Mouse (Mus musculus): ENCODE data around the gene Ptpa.
A peak's percentile ranks its signal among the peaks of the same experiment; 100 is the strongest.

Ptpa gene

GRCm38 (mm10) chr2:30463341-30463761, 47.5 kb downstream of the Ptpa start:
- no peak for DNase-seq (ENCODE audit: low read depth, low spot score)

GRCm38 (mm10) chr2:30463904-30464330, 48.1 kb downstream of the Ptpa start:
- peak; percentile 47 for DNase-seq (ENCODE audit: low read depth, low spot score)

GRCm38 (mm10) chr2:30464411-30464810, 48.6 kb downstream of the Ptpa start:
- no peak for DNase-seq (ENCODE audit: low read depth, low spot score)

GRCm38 (mm10) chr2:30466787-30467186, 50.9 kb downstream of the Ptpa start:
- no peak for DNase-seq (ENCODE audit: low read depth, low spot score)

GRCm38 (mm10) chr2:30469009-30469408, 53.2 kb downstream of the Ptpa start:
- no peak for DNase-seq (ENCODE audit: low read depth, low spot score)

GRCm38 (mm10) chr2:30469796-30470142, 53.9 kb downstream of the Ptpa start:
- peak; percentile 36 for DNase-seq (ENCODE audit: low read depth, low spot score)

- no peak for DNase-seq (ENCODE audit: low read depth, low spot score)
Observed at GRCm38 (mm10) chr2:30470143-30470946, 54.5 kb downstream of the Ptpa start.

GRCm38 (mm10) chr2:30471051-30471450, 55.2 kb downstream of the Ptpa start:
- no peak for DNase-seq (ENCODE audit: low read depth, low spot score)

GRCm38 (mm10) chr2:30471795-30472720, 56.2 kb downstream of the Ptpa start:
- no peak for DNase-seq (ENCODE audit: low read depth, low spot score)

GRCm38 (mm10) chr2:30472731-30473351, 57.0 kb downstream of the Ptpa start:
- DNase-seq (ENCODE audit: low read depth, low spot score), result no peak

- DNase-seq (ENCODE audit: low read depth, low spot score), result no peak
Observed at GRCm38 (mm10) chr2:30473431-30474031, 57.7 kb downstream of the Ptpa start.

GRCm38 (mm10) chr2:30474039-30474438, 58.2 kb downstream of the Ptpa start, which contains the start of gene Ier5l:
Gene Ier5l (minus strand): TSS chr2:30474219.
- DNase-seq (ENCODE audit: low read depth, low spot score), result no peak

- DNase-seq (ENCODE audit: low read depth, low spot score), result no peak
Observed at GRCm38 (mm10) chr2:30474776-30475175, 58.9 kb downstream of the Ptpa start.

GRCm38 (mm10) chr2:30475457-30475856, 59.6 kb downstream of the Ptpa start:
- DNase-seq (ENCODE audit: low read depth, low spot score), result no peak

- no peak for DNase-seq (ENCODE audit: low read depth, low spot score)
Observed at GRCm38 (mm10) chr2:30476241-30476640, 60.4 kb downstream of the Ptpa start.

- no peak for DNase-seq (ENCODE audit: low read depth, low spot score)
Observed at GRCm38 (mm10) chr2:30478526-30478925, 62.7 kb downstream of the Ptpa start.

- DNase-seq (ENCODE audit: low read depth, low spot score), result no peak
Observed at GRCm38 (mm10) chr2:30487597-30487996, 71.8 kb downstream of the Ptpa start.

GRCm38 (mm10) chr2:30490384-30490783, 74.5 kb downstream of the Ptpa start:
- no peak for DNase-seq (ENCODE audit: low read depth, low spot score)

- no peak for DNase-seq (ENCODE audit: low read depth, low spot score)
Observed at GRCm38 (mm10) chr2:30495000-30495908, 79.4 kb downstream of the Ptpa start.

Measured in retina, adult 2 months (tissue).